Mouse (Mus musculus): Measurements from ENCODE around the gene Plpp3. TPM values are rescaled to one million over a fixed set of nuclear protein-coding genes. Genes with fewer than 3 reads are reported as not detected.

The Plpp3 gene
- polyA plus RNA-seq, 1 experiment = 48.5 TPM

- no peak for TF ChIP-seq POLR2A (IDR thresholded peaks at IDR 0.05; ENCODE audit: low read depth, low read length)
- TF ChIP-seq CTCF (IDR thresholded peaks at IDR 0.05; ENCODE audit: extremely low read depth, insufficient read length, insufficient replicate concordance, low read depth, low read length) = no peak
- peaks cover 5% of the 10 kb centered on the region; the same call in 1 of the 2 replicates for H3K36me3 ChIP-seq (ENCODE audit: control insufficient read depth, insufficient read depth, low read length)
- WGBS = 92% methylated on average over 5 of the region's 5 CpGs
Observed at GRCm38 (mm10) chr4:105198696-105199095, 41.5 kb downstream of the Plpp3 start.

GRCm38 (mm10) chr4:105199345-105199744, 42.2 kb downstream of the Plpp3 start:
- Histone ChIP-seq H3K27ac (ENCODE audit: insufficient read depth, low read depth, low read length) (no peak overlapping the region), H3K4me1 (ENCODE audit: control insufficient read depth, insufficient read depth, insufficient read length, low read length) (peaks cover 19% of the 10 kb centered on the region), H3K27me3 (ENCODE audit: control insufficient read depth, insufficient read depth, low read length) (no peaks in the 10 kb centered on the region), H3K4me3 (ENCODE audit: low read depth, low read length) (no peak overlapping the region), H3K36me3 (ENCODE audit: control insufficient read depth, insufficient read depth, low read length) (peaks cover 5% of the 10 kb centered on the region; the same call in 1 of the 2 replicates)
- WGBS = 78% methylated on average over 8 of the region's 8 CpGs
- TF ChIP-seq CTCF (IDR thresholded peaks at IDR 0.05; ENCODE audit: extremely low read depth, insufficient read length, insufficient replicate concordance, low read depth, low read length) = no peak
- TF ChIP-seq POLR2A (IDR thresholded peaks at IDR 0.05; ENCODE audit: low read depth, low read length) = no peak

More at GRCm38 (mm10) chr4:105198696-105199095, 41.5 kb downstream of the Plpp3 start:
- Histone ChIP-seq H3K4me3 (ENCODE audit: low read depth, low read length) (no peak overlapping the region), H3K4me1 (ENCODE audit: control insufficient read depth, insufficient read depth, insufficient read length, low read length) (peaks cover 17% of the 10 kb centered on the region; the same call in 1 of the 2 replicates), H3K27ac (ENCODE audit: insufficient read depth, low read depth, low read length) (no peak overlapping the region), H3K27me3 (ENCODE audit: control insufficient read depth, insufficient read depth, low read length) (no peaks in the 10 kb centered on the region)

- H3K27ac ChIP-seq (ENCODE audit: insufficient read depth, low read depth, low read length) = no peak overlapping the region
- 41% methylated on average over 14 of the region's 14 CpGs for WGBS
- no peaks in the 10 kb centered on the region for H3K27me3 ChIP-seq (ENCODE audit: control insufficient read depth, insufficient read depth, low read length)
- H3K4me1 ChIP-seq (ENCODE audit: control insufficient read depth, insufficient read depth, insufficient read length, low read length) = peaks cover 26% of the 10 kb centered on the region
- H3K36me3 ChIP-seq (ENCODE audit: control insufficient read depth, insufficient read depth, low read length) = peaks cover 5% of the 10 kb centered on the region; the same call in 1 of the 2 replicates
- no peak overlapping the region for H3K4me3 ChIP-seq (ENCODE audit: low read depth, low read length)
- no peak for TF ChIP-seq CTCF (IDR thresholded peaks at IDR 0.05; ENCODE audit: extremely low read depth, insufficient read length, insufficient replicate concordance, low read depth, low read length)
- no peak for TF ChIP-seq POLR2A (IDR thresholded peaks at IDR 0.05; ENCODE audit: low read depth, low read length)
Observed at GRCm38 (mm10) chr4:105200624-105201524, 43.7 kb downstream of the Plpp3 start.

- Histone ChIP-seq H3K4me1 (ENCODE audit: control insufficient read depth, insufficient read depth, insufficient read length, low read length) (peaks cover 37% of the 10 kb centered on the region), H3K4me3 (ENCODE audit: low read depth, low read length) (no peak overlapping the region), H3K27ac (ENCODE audit: insufficient read depth, low read depth, low read length) (no peak overlapping the region), H3K27me3 (ENCODE audit: control insufficient read depth, insufficient read depth, low read length) (no peaks in the 10 kb centered on the region), H3K36me3 (ENCODE audit: control insufficient read depth, insufficient read depth, low read length) (peaks cover 2% of the 10 kb centered on the region; the same call in 1 of the 2 replicates)
- WGBS = 27% methylated on average over 3 of the region's 3 CpGs
- TF ChIP-seq CTCF (IDR thresholded peaks at IDR 0.05; ENCODE audit: extremely low read depth, insufficient read length, insufficient replicate concordance, low read depth, low read length) = no peak
- no peak for TF ChIP-seq POLR2A (IDR thresholded peaks at IDR 0.05; ENCODE audit: low read depth, low read length)
Observed at GRCm38 (mm10) chr4:105202439-105202838, 45.3 kb downstream of the Plpp3 start.

GRCm38 (mm10) chr4:105203303-105203761, 46.2 kb downstream of the Plpp3 start:
- 0 out of 2 replicates have a peak, but pooled peaks cover 2% of the 10 kb centered on the region for H3K36me3 ChIP-seq (ENCODE audit: control insufficient read depth, insufficient read depth, low read length)
- 80% methylated on average over 2 of the region's 2 CpGs for WGBS
- no peak for TF ChIP-seq POLR2A (IDR thresholded peaks at IDR 0.05; ENCODE audit: low read depth, low read length)
- no peak for TF ChIP-seq CTCF (IDR thresholded peaks at IDR 0.05; ENCODE audit: extremely low read depth, insufficient read length, insufficient replicate concordance, low read depth, low read length)

GRCm38 (mm10) chr4:105204071-105204470, 46.9 kb downstream of the Plpp3 start:
- H3K4me3 ChIP-seq (ENCODE audit: low read depth, low read length) = no peak overlapping the region
- TF ChIP-seq POLR2A (IDR thresholded peaks at IDR 0.05; ENCODE audit: low read depth, low read length) = no peak
- TF ChIP-seq CTCF (IDR thresholded peaks at IDR 0.05; ENCODE audit: extremely low read depth, insufficient read length, insufficient replicate concordance, low read depth, low read length) = no peak
- H3K27ac ChIP-seq (ENCODE audit: insufficient read depth, low read depth, low read length) = no peak overlapping the region
- 15% methylated on average over 9 of the region's 9 CpGs for WGBS
- peaks cover 2% of the 10 kb centered on the region; the same call in 1 of the 2 replicates for H3K36me3 ChIP-seq (ENCODE audit: control insufficient read depth, insufficient read depth, low read length)
- peaks cover 43% of the 10 kb centered on the region for H3K4me1 ChIP-seq (ENCODE audit: control insufficient read depth, insufficient read depth, insufficient read length, low read length)
- H3K27me3 ChIP-seq (ENCODE audit: control insufficient read depth, insufficient read depth, low read length) = no peaks in the 10 kb centered on the region

More at GRCm38 (mm10) chr4:105203303-105203761, 46.2 kb downstream of the Plpp3 start:
- H3K27me3 ChIP-seq (ENCODE audit: control insufficient read depth, insufficient read depth, low read length) = no peaks in the 10 kb centered on the region
- H3K27ac ChIP-seq (ENCODE audit: insufficient read depth, low read depth, low read length) = no peak overlapping the region
- H3K4me3 ChIP-seq (ENCODE audit: low read depth, low read length) = no peak overlapping the region
- peaks cover 38% of the 10 kb centered on the region for H3K4me1 ChIP-seq (ENCODE audit: control insufficient read depth, insufficient read depth, insufficient read length, low read length)

Data from small intestine, adult 2 months (tissue).